Mouse (Mus musculus): ENCODE data around the gene Psma7. TPM values are rescaled to one million over a fixed set of nuclear protein-coding genes. Genes with fewer than 3 reads are reported as not detected.

Psma7 gene
- total RNA-seq, 2 experiments from 2014 or later = 117 to 131 TPM

GRCm38 (mm10) chr2:180013686-180014085 lies 28.5 kb downstream of the Psma7 start:
- intact Hi-C loops (cut with DNase I) = no loop called here
- no peak for DNase-seq

GRCm38 (mm10) chr2:180011370-180011769 lies 30.9 kb downstream of the Psma7 start:
- no peak for DNase-seq
- intact Hi-C loops (cut with DNase I) = no loop called here

- intact Hi-C loops (cut with DNase I) = no loop called here
- no peak for DNase-seq
Observed at GRCm38 (mm10) chr2:180010686-180011085, 31.5 kb downstream of the Psma7 start.

GRCm38 (mm10) chr2:180006352-180007017 lies 35.7 kb downstream of the Psma7 start:
- DNase-seq = no peak
- intact Hi-C loops (cut with DNase I) = no loop called here

GRCm38 (mm10) chr2:180005656-180006351 lies 36.4 kb downstream of the Psma7 start:
- no peak for DNase-seq
- intact Hi-C loops (cut with DNase I) = no loop called here

GRCm38 (mm10) chr2:180001635-180002034 lies 40.6 kb downstream of the Psma7 start:
- intact Hi-C loops (cut with DNase I) = no loop called here
- DNase-seq = no peak

GRCm38 (mm10) chr2:179998431-179998830 lies 43.8 kb downstream of the Psma7 start:
- DNase-seq = no peak
- intact Hi-C loops (cut with DNase I) = no loop called here

GRCm38 (mm10) chr2:179993071-179993470 lies 49.2 kb downstream of the Psma7 start:
- intact Hi-C loops (cut with DNase I) = no loop called here
- no peak for DNase-seq

GRCm38 (mm10) chr2:179989098-179989497 lies 53.1 kb downstream of the Psma7 start:
- intact Hi-C loops (cut with DNase I) = no loop called here
- DNase-seq = no peak

GRCm38 (mm10) chr2:179986437-179987022 lies 55.7 kb downstream of the Psma7 start:
- DNase-seq = no peak
- intact Hi-C loops (cut with DNase I) = no loop called here

Other genes starting within 250 kb of the Psma7 start
- 1 to 10 TPM; 6.6 to 8.3 TPM for gene Taf4, start 65.8 kb downstream of the Psma7 start, total RNA-seq (2021)
- 10 to 100 TPM; 41.4 to 45.1 TPM for gene Lsm14b, start 17.4 kb downstream of the Psma7 start, total RNA-seq (2021)
- 1 to 10 TPM; 1.2 to 2.1 TPM for gene Ss18l1, start 76 bp upstream of the Psma7 start, total RNA-seq (2021)
- gene Mtg2, start 28.2 kb upstream of the Psma7 start, total RNA-seq (2021) = 10 to 100 TPM; 12.3 to 16.9 TPM
- not detected for gene Hrh3, start 62.1 kb upstream of the Psma7 start, total RNA-seq (2021)
- 10 to 100 TPM; 15.5 to 17.0 TPM for gene Osbpl2, start 76.9 kb upstream of the Psma7 start, total RNA-seq (2021)
- 100 to 1,000 TPM in 1 of 2 experiments, 10 to 100 TPM in 1; 95.4 to 103 TPM for gene Adrm1, start 129.1 kb upstream of the Psma7 start, total RNA-seq (2021)
- gene Lama5, start 183.4 kb upstream of the Psma7 start, total RNA-seq (2021) = 10 to 100 TPM in 1 of 2 experiments, 1 to 10 TPM in 1; 8.7 to 11.2 TPM
- 100 to 1,000 TPM; 310 to 370 TPM for gene Rps21, start 214.9 kb upstream of the Psma7 start, total RNA-seq (2021)
- gene Cables2, start 231.1 kb upstream of the Psma7 start, total RNA-seq (2021) = 10 to 100 TPM in 1 of 2 experiments, 1 to 10 TPM in 1; 9.7 to 11.5 TPM
- not detected for gene Rbbp8nl, start 247.4 kb upstream of the Psma7 start, total RNA-seq (2021)

Measured in gastrocnemius, postnatal 36 days (tissue).